Mouse (Mus musculus): ENCODE results near the gene Tex45. TPM values are rescaled to one million over a fixed set of nuclear protein-coding genes. Genes with fewer than 3 reads are reported as not detected.

Tex45 gene
- total and polyA plus RNA-seq, 2 experiments from 2014 or later = 0.68 TPM; not detected in 1

- whole genome bisulfite sequencing = 66% methylated on average over 15 of the region's 15 CpGs
- DNase-seq = no peak
- H3K27me3 ChIP-seq (ENCODE audit: insufficient read depth, low read length) = no peaks in the 10 kb centered on the region
- no peak overlapping the region for H3K4me3 ChIP-seq (ENCODE audit: low read depth, low read length)
- H3K9ac ChIP-seq = no peak overlapping the region
- no peak overlapping the region for H3K27ac ChIP-seq (ENCODE audit: low read depth, low read length)
- peaks cover 74% of the 10 kb centered on the region for H3K36me3 ChIP-seq (ENCODE audit: insufficient read depth)
- no peaks in the 10 kb centered on the region for H3K4me1 ChIP-seq (ENCODE audit: insufficient read depth)
- no peak for ATAC-seq
- H3K9me3 ChIP-seq (ENCODE audit: low read length) = no peaks in the 10 kb centered on the region
- no peak overlapping the region for H3K4me2 ChIP-seq (ENCODE audit: low read depth)
- TF ChIP-seq CTCF (IDR thresholded peaks at IDR 0.05; ENCODE audit: low read depth) = no peak
Observed at GRCm38 (mm10) chr8:3536053-3536841, 65.6 kb downstream of the Tex45 start.

Other genes starting within 250 kb of the Tex45 start
- gene Insr, start 191.2 kb upstream of the Tex45 start, total RNA-seq (2014; rRNA removed) = 31.5 and 39.5 TPM in 2 replicates
- 21.5 and 36.9 TPM in 2 replicates for gene Insr, start 191.2 kb upstream of the Tex45 start, polyA plus RNA-seq (2015; fragmentation: Nextera tagmentation; extraction: Ambion mirVana)
- 0.08 TPM in 1 of 2 replicates, not detected in the other for gene A430078G23Rik, start 117.4 kb upstream of the Tex45 start, total RNA-seq (2014; rRNA removed)
- gene A430078G23Rik, start 117.4 kb upstream of the Tex45 start, polyA plus RNA-seq (2015; fragmentation: Nextera tagmentation; extraction: Ambion mirVana) = not detected in 2 replicates
- 39.4 and 41.6 TPM in 2 replicates for gene Arhgef18, start 77.9 kb upstream of the Tex45 start, total RNA-seq (2014; rRNA removed)
- gene Arhgef18, start 77.9 kb upstream of the Tex45 start, polyA plus RNA-seq (2015; fragmentation: Nextera tagmentation; extraction: Ambion mirVana) = 4.5 and 6.8 TPM in 2 replicates
- gene Pex11g, start 3.2 kb upstream of the Tex45 start, total RNA-seq (2014; rRNA removed) = 1.1 and 1.3 TPM in 2 replicates
- gene Pex11g, start 3.2 kb upstream of the Tex45 start, polyA plus RNA-seq (2015; fragmentation: Nextera tagmentation; extraction: Ambion mirVana) = 2.0 and 2.2 TPM in 2 replicates
- gene Zfp358, start 22.3 kb downstream of the Tex45 start, total RNA-seq (2014; rRNA removed) = 64.6 and 85.3 TPM in 2 replicates
- 64.7 and 67.9 TPM in 2 replicates for gene Zfp358, start 22.3 kb downstream of the Tex45 start, polyA plus RNA-seq (2015; fragmentation: Nextera tagmentation; extraction: Ambion mirVana)
- gene Mcoln1, start 29.6 kb downstream of the Tex45 start, total RNA-seq (2014; rRNA removed) = 63.5 and 77.6 TPM in 2 replicates
- 69.8 and 80.5 TPM in 2 replicates for gene Mcoln1, start 29.6 kb downstream of the Tex45 start, polyA plus RNA-seq (2015; fragmentation: Nextera tagmentation; extraction: Ambion mirVana)
- 42.6 and 56.4 TPM in 2 replicates for gene Pnpla6, start 44.5 kb downstream of the Tex45 start, total RNA-seq (2014; rRNA removed)
- 22.2 and 26.3 TPM in 2 replicates for gene Pnpla6, start 44.5 kb downstream of the Tex45 start, polyA plus RNA-seq (2015; fragmentation: Nextera tagmentation; extraction: Ambion mirVana)
- not detected in 2 replicates for gene C330021F23Rik, start 97.1 kb downstream of the Tex45 start, total RNA-seq (2014; rRNA removed)
- 0.22 and 0.29 TPM in 2 replicates for gene C330021F23Rik, start 97.1 kb downstream of the Tex45 start, polyA plus RNA-seq (2015; fragmentation: Nextera tagmentation; extraction: Ambion mirVana)
- gene Camsap3, start 116.4 kb downstream of the Tex45 start, total RNA-seq (2014; rRNA removed) = 97.8 and 103 TPM in 2 replicates
- gene Camsap3, start 116.4 kb downstream of the Tex45 start, polyA plus RNA-seq (2015; fragmentation: Nextera tagmentation; extraction: Ambion mirVana) = 36.6 and 42.4 TPM in 2 replicates
- 38.7 and 48.4 TPM in 2 replicates for gene Xab2, start 150.5 kb downstream of the Tex45 start, total RNA-seq (2014; rRNA removed)
- 34.6 and 37.3 TPM in 2 replicates for gene Xab2, start 150.5 kb downstream of the Tex45 start, polyA plus RNA-seq (2015; fragmentation: Nextera tagmentation; extraction: Ambion mirVana)
- gene Pet100, start 150.7 kb downstream of the Tex45 start, total RNA-seq (2014; rRNA removed) = 17.7 and 22.9 TPM in 2 replicates
- 82.4 and 121 TPM in 2 replicates for gene Pet100, start 150.7 kb downstream of the Tex45 start, polyA plus RNA-seq (2015; fragmentation: Nextera tagmentation; extraction: Ambion mirVana)
- gene Pcp2, start 154.7 kb downstream of the Tex45 start, total RNA-seq (2014; rRNA removed) = not detected in 2 replicates
- gene Pcp2, start 154.7 kb downstream of the Tex45 start, polyA plus RNA-seq (2015; fragmentation: Nextera tagmentation; extraction: Ambion mirVana) = not detected in 2 replicates
- 33.9 and 43.8 TPM in 2 replicates for gene Stxbp2, start 160.1 kb downstream of the Tex45 start, total RNA-seq (2014; rRNA removed)
- 35.5 and 44.7 TPM in 2 replicates for gene Stxbp2, start 160.1 kb downstream of the Tex45 start, polyA plus RNA-seq (2015; fragmentation: Nextera tagmentation; extraction: Ambion mirVana)
- gene Retn, start 184.9 kb downstream of the Tex45 start, total RNA-seq (2014; rRNA removed) = 0.38 and 1.7 TPM in 2 replicates
- 0.42 and 0.44 TPM in 2 replicates for gene Retn, start 184.9 kb downstream of the Tex45 start, polyA plus RNA-seq (2015; fragmentation: Nextera tagmentation; extraction: Ambion mirVana)
- 0.19 TPM in 1 of 2 replicates, not detected in the other for gene Mcemp1, start 194.9 kb downstream of the Tex45 start, total RNA-seq (2014; rRNA removed)
- gene Mcemp1, start 194.9 kb downstream of the Tex45 start, polyA plus RNA-seq (2015; fragmentation: Nextera tagmentation; extraction: Ambion mirVana) = 0.30 and 0.40 TPM in 2 replicates
- 9.8 and 13.7 TPM in 2 replicates for gene Fcor, start 201.5 kb downstream of the Tex45 start, total RNA-seq (2014; rRNA removed)
- gene Fcor, start 201.5 kb downstream of the Tex45 start, polyA plus RNA-seq (2015; fragmentation: Nextera tagmentation; extraction: Ambion mirVana) = 21.0 and 22.2 TPM in 2 replicates
- 70.5 and 72.7 TPM in 2 replicates for gene Trappc5, start 205.4 kb downstream of the Tex45 start, total RNA-seq (2014; rRNA removed)
- 61.2 and 68.5 TPM in 2 replicates for gene Trappc5, start 205.4 kb downstream of the Tex45 start, polyA plus RNA-seq (2015; fragmentation: Nextera tagmentation; extraction: Ambion mirVana)
- not detected in 2 replicates for gene Fcer2a, start 223.3 kb downstream of the Tex45 start, total RNA-seq (2014; rRNA removed)
- gene Fcer2a, start 223.3 kb downstream of the Tex45 start, polyA plus RNA-seq (2015; fragmentation: Nextera tagmentation; extraction: Ambion mirVana) = 0.20 and 0.24 TPM in 2 replicates
- gene Clec4g, start 249.8 kb downstream of the Tex45 start, total RNA-seq (2014; rRNA removed) = not detected in 2 replicates
- gene Clec4g, start 249.8 kb downstream of the Tex45 start, polyA plus RNA-seq (2015; fragmentation: Nextera tagmentation; extraction: Ambion mirVana) = 0.21 TPM in 1 of 2 replicates, not detected in the other

Measured in forebrain, postnatal 0 days (tissue).